Mouse (Mus musculus): Measurements from ENCODE around the gene Lyrm7. TPM values are rescaled to one million over a fixed set of nuclear protein-coding genes. Genes with fewer than 3 reads are reported as not detected.

Gene Lyrm7
- polyA plus RNA-seq, 1 experiment = 0.15 TPM

- H3K36me3 ChIP-seq (ENCODE audit: control insufficient read depth, insufficient read depth, low read length) = peaks cover 39% of the 10 kb centered on the region
- TF ChIP-seq POLR2A (IDR thresholded peaks at IDR 0.05; ENCODE audit: low read depth, low read length) (no peak), CTCF (IDR thresholded peaks at IDR 0.05; ENCODE audit: extremely low read depth, insufficient read length, insufficient replicate concordance, low read depth, low read length) (no peak)
- no peak overlapping the region for H3K4me3 ChIP-seq (ENCODE audit: low read depth, low read length)
- peaks cover 4% of the 10 kb centered on the region for H3K4me1 ChIP-seq (ENCODE audit: control insufficient read depth, insufficient read depth, insufficient read length, low read length)
- WGBS = 84% methylated on average over 3 of the region's 3 CpGs
- H3K27ac ChIP-seq (ENCODE audit: insufficient read depth, low read depth, low read length) = no peak overlapping the region
- H3K27me3 ChIP-seq (ENCODE audit: control insufficient read depth, insufficient read depth, low read length) = no peaks in the 10 kb centered on the region
Measured at GRCm38 (mm10) chr11:54869318-54869717, 8.6 kb upstream of the Lyrm7 start.

- Histone ChIP-seq H3K27ac (ENCODE audit: insufficient read depth, low read depth, low read length) (no peak overlapping the region), H3K4me3 (ENCODE audit: low read depth, low read length) (no peak overlapping the region), H3K27me3 (ENCODE audit: control insufficient read depth, insufficient read depth, low read length) (no peaks in the 10 kb centered on the region), H3K36me3 (ENCODE audit: control insufficient read depth, insufficient read depth, low read length) (peaks cover 30% of the 10 kb centered on the region), H3K4me1 (ENCODE audit: control insufficient read depth, insufficient read depth, insufficient read length, low read length) (peaks cover 4% of the 10 kb centered on the region)
- 51% methylated on average over 2 of the region's 2 CpGs for WGBS
- no peak for TF ChIP-seq POLR2A (IDR thresholded peaks at IDR 0.05; ENCODE audit: low read depth, low read length)
- TF ChIP-seq CTCF (IDR thresholded peaks at IDR 0.05; ENCODE audit: extremely low read depth, insufficient read length, insufficient replicate concordance, low read depth, low read length) = no peak
Measured at GRCm38 (mm10) chr11:54868445-54868844, 7.7 kb upstream of the Lyrm7 start.

DNA sequence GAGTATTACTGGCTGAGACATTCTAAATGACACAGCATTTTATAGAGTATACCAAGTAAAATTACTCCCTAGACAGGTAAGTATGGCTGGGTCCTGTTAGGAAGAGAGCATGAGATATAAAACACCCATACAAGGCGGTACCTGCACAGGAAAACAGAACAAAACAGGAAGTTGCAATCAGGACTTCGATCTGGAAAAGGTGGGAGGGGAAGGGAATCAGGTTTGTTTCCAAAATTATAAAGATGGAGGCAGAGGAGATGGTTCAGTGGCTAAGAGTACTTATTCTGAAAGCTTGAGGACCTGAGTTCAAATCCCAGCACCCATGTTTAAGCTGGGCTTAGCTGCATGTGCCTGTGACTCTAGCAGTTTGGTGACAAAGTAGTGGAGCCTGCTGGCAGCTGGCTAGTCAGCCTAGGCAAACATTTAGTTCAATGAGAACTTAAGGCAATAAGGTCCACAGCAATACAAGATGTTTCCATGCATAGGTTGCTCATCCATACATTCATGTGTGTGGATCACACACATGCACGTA lies 7.3 kb upstream of the Lyrm7 start:
- Histone ChIP-seq H3K4me3 (ENCODE audit: low read depth, low read length) (no peak overlapping the region), H3K27ac (ENCODE audit: insufficient read depth, low read depth, low read length) (no peak overlapping the region), H3K4me1 (ENCODE audit: control insufficient read depth, insufficient read depth, insufficient read length, low read length) (peaks cover 4% of the 10 kb centered on the region), H3K36me3 (ENCODE audit: control insufficient read depth, insufficient read depth, low read length) (peaks cover 27% of the 10 kb centered on the region), H3K27me3 (ENCODE audit: control insufficient read depth, insufficient read depth, low read length) (no peaks in the 10 kb centered on the region)
- WGBS = 54% methylated on average over 3 of the region's 3 CpGs
- TF ChIP-seq CTCF (IDR thresholded peaks at IDR 0.05; ENCODE audit: extremely low read depth, insufficient read length, insufficient replicate concordance, low read depth, low read length) (no peak), POLR2A (IDR thresholded peaks at IDR 0.05; ENCODE audit: low read depth, low read length) (no peak)

- Histone ChIP-seq H3K27me3 (ENCODE audit: control insufficient read depth, insufficient read depth, low read length) (no peaks in the 10 kb centered on the region), H3K4me1 (ENCODE audit: control insufficient read depth, insufficient read depth, insufficient read length, low read length) (peaks cover 4% of the 10 kb centered on the region), H3K27ac (ENCODE audit: insufficient read depth, low read depth, low read length) (peak overlapping the region; percentile 95), H3K4me3 (ENCODE audit: low read depth, low read length) (peak overlapping the region; percentile 97), H3K36me3 (ENCODE audit: control insufficient read depth, insufficient read depth, low read length) (peaks cover 20% of the 10 kb centered on the region)
- WGBS = under 1% methylated on average over 5 of the region's 5 CpGs
- TF ChIP-seq POLR2A (IDR thresholded peaks at IDR 0.05; ENCODE audit: low read depth, low read length) (no peak), CTCF (IDR thresholded peaks at IDR 0.05; ENCODE audit: extremely low read depth, insufficient read length, insufficient replicate concordance, low read depth, low read length) (no peak)
Measured at GRCm38 (mm10) chr11:54867049-54867385, 6.3 kb upstream of the Lyrm7 start.

DNA sequence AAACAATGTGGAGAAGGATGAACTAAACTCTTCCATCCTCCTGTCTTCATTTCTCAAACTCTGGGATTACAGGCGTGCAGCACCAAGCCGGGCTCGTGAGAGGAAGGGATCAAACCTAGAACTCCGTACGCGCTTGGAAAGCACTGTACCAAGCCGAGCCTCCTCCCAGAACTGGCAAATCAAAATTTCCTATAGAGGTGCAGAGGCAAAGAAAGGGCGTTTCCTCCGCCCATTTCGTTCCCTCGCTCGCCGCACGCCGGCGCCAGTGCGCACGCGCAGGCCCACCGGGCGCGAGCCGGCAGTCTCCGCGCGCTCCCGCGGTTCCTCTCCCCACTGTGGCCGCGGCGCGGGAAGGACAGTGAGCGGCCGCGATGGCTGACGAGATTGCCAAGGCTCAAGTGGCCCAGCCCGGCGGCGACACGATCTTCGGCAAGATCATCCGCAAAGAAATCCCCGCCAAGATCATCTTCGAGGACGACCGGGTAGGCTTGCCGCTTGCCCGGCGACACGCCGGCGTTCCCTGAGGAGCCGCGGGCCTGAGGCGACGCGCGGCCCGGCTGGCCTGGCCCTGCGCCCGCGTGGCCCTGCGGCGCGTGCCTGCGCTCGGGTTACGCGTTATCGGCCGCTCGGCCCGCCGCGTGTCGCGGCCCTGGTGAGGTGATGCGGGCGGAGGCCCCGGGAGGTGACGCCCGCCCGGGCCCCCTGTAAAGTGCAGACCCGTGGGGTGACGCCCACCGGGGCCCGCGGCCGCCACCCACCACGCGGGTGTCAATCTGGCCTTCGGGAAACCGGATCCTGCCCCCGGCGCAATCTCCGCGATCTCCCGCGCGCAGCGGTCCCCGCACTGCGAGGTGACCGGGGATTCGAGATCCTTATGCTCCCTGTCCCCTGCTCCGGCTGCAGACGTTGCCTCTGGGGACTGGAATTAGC lies 5.7 kb upstream of the Lyrm7 start, which contains the start of gene Hint1:
Gene Hint1 (plus strand): TSS at position 265 of the 930 bp plus-strand sequence.
- WGBS = under 1% methylated on average over 102 of the region's 107 CpGs
- peaks cover 4% of the 10 kb centered on the region for H3K4me1 ChIP-seq (ENCODE audit: control insufficient read depth, insufficient read depth, insufficient read length, low read length)

DNA sequence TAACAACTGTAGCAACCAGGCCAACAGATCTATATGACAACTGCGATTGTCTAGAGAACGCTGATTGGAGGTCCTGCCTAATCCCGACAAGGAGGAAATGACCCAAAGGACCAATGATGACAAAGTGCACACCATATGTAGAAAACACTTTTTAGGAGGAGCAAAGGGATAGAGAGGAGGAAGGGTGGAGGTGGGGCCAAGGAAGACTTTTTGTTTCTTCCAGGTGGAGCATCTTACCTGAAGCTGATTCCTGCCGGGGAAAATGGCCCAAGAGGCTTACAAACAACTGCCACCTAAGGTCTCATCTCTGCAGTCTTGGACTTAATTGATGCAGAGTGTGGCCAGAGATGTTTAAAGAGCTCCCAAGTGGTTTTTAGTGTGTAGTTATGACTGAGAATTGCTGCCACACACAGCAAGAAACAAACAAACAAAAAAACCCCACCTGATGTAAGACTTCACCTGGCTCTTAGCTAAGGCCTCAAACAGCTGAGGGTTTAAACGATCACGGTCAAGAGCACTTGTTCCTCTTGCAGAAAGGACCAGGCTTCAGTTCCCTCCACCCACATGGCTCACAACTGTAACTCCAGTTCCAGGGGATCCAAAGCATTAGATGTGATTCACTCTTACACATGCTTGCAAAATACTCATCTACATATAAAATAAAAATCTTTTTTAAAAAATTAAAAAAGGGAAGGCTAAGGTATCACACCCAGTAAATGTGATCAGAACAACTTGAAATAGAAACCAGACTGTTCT lies 4.8 kb upstream of the Lyrm7 start:
- no peak for TF ChIP-seq CTCF (IDR thresholded peaks at IDR 0.05; ENCODE audit: extremely low read depth, insufficient read length, insufficient replicate concordance, low read depth, low read length)
- TF ChIP-seq POLR2A (IDR thresholded peaks at IDR 0.05; ENCODE audit: low read depth, low read length) = no peak
- 61% methylated on average over 6 of the region's 6 CpGs for WGBS
- H3K4me3 ChIP-seq (ENCODE audit: low read depth, low read length) = peak overlapping the region; percentile 97
- peaks cover 8% of the 10 kb centered on the region for H3K36me3 ChIP-seq (ENCODE audit: control insufficient read depth, insufficient read depth, low read length)
- no peaks in the 10 kb centered on the region for H3K27me3 ChIP-seq (ENCODE audit: control insufficient read depth, insufficient read depth, low read length)
- peaks cover 4% of the 10 kb centered on the region for H3K4me1 ChIP-seq (ENCODE audit: control insufficient read depth, insufficient read depth, insufficient read length, low read length)
- peak overlapping the region; percentile 63 for H3K27ac ChIP-seq (ENCODE audit: insufficient read depth, low read depth, low read length)

More for the DNA sequence above, 5.7 kb upstream of the Lyrm7 start, which contains the start of gene Hint1:
- Histone ChIP-seq H3K27ac (ENCODE audit: insufficient read depth, low read depth, low read length) (peak within 1 kb of the TSS; percentile 95), H3K27me3 (ENCODE audit: control insufficient read depth, insufficient read depth, low read length) (no peaks in the 10 kb centered on the region), H3K36me3 (ENCODE audit: control insufficient read depth, insufficient read depth, low read length) (peaks cover 15% of the 10 kb centered on the region), H3K4me3 (ENCODE audit: low read depth, low read length) (peak within 1 kb of the TSS; percentile 97)
- TF ChIP-seq POLR2A (IDR thresholded peaks at IDR 0.05; ENCODE audit: low read depth, low read length) (peak; percentile 82), CTCF (IDR thresholded peaks at IDR 0.05; ENCODE audit: extremely low read depth, insufficient read length, insufficient replicate concordance, low read depth, low read length) (0 out of 2 replicates have a peak, but pooled peaks have one; percentile 3)
